Mouse (Mus musculus): ENCODE results near the gene Ugt2b5. TPM values are rescaled to one million over a fixed set of nuclear protein-coding genes. Genes with fewer than 3 reads are reported as not detected.
"Not testable (repeated sequence)": the region's sequence is repeated elsewhere in the genome, so short reads cannot be mapped to it uniquely, and the experiment has no call there.

The Ugt2b5 gene
- total RNA-seq (2021) = not detected
- long read RNA-seq, experiment 1 = 0 reads
- long read RNA-seq, experiment 2 = 0 reads

GRCm38 (mm10) chr5:87140196-87140595 is at the start of gene Ugt2b5:
Gene Ugt2b5 (minus strand): TSS chr5:87140318.
- not testable (repeated sequence) for DNase-seq (ENCODE audit: low spot score in 2 of 2)

DNA sequence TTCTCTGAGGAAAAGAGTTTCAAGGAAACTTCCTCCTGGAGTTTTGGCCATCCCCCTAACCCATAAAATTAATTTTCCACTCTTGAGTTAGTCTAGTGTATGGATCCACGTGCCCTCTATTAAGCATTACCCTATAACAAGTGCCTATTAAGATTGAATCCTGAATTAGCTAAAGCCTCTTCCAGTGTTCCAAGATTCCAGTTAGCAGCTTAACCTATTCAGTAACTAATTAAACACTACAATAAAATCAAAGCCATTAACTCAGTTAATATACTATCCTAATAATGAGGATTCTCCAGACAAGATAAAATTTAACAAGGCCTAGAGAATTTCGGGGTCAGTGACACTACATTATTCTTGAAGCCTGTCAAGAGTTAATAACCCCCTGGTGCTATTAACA is 35.7 kb upstream of the Ugt2b5 start:
- DNase-seq (ENCODE audit: low spot score in 2 of 2) = not testable (repeated sequence)

GRCm38 (mm10) chr5:87174671-87175070 is 34.6 kb upstream of the Ugt2b5 start:
- no peak for DNase-seq (ENCODE audit: low spot score in 2 of 2)

DNA sequence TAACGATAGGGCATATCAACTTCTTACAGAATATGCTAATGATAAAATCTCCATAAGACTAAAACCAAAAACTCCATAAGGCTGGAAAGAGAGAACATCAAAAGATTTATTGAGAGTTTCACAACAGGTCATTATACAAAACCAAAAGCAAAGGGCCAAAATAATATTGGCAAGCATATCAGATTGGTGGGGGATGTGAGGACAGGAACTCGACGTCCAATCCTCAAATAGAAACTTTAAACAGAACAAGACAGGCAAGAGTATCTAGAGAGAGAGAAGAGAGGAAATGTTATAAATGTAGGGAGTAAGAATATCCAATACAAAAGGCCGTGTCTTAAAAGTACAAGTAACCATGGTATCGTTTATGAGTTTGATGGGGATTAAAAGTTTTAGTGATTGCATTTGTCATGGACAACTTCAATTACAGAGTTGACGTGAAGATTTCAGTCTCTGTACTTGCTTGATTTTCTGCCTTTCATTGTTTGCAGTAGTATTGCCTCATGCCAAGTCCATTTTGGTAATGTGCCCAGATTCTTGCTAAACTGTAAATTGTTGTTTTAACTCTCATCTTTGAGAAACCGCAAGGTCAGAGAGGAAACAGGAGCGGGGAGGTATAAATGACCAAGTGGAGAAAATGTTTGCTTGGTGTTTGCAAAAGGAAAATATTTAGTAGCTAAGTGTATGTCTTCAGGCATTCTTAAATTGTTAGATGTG is 7.8 kb upstream of the Ugt2b5 start:
- no peak for DNase-seq (ENCODE audit: low spot score in 2 of 2)

DNA sequence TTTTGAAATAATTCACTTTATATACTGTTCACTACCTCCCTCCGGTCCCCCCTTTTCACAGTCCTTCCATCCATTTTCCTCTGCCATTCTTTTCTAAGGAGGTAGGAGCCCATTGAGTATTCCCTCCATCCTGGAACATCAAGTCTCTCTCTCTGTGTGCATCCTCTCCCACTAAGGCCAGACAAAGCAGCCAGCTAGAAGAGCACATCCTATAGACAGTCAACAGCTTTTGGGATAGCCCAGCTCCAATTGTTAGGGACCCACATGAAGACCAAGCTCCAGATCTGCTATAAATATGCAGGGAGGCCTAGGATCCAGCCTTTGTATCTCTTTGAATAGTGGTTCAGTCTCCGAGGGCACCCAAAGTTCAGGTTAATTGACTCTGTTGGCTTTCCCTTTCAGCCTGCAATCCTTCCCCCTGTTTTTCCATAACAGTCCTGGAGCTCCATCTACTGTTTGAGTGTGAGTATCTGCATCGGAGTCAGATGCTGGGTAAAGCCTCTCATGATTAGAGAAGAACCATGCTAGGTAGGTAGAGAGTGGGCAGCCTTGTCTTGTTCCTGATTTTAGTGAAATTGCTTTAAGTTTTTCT is 2.8 kb upstream of the Ugt2b5 start:
- DNase-seq (ENCODE audit: low spot score in 2 of 2) = peak; percentile 11 to 37

GRCm38 (mm10) chr5:87103697-87104096 is 36.4 kb downstream of the Ugt2b5 start:
- DNase-seq (ENCODE audit: low spot score in 2 of 2) = not testable (repeated sequence)

GRCm38 (mm10) chr5:87092346-87093027 is 47.6 kb downstream of the Ugt2b5 start, which contains the start of gene Ugt2b36:
Gene Ugt2b36 (minus strand): TSS chr5:87092555.
- no peak for DNase-seq (ENCODE audit: low spot score in 2 of 2)

DNA sequence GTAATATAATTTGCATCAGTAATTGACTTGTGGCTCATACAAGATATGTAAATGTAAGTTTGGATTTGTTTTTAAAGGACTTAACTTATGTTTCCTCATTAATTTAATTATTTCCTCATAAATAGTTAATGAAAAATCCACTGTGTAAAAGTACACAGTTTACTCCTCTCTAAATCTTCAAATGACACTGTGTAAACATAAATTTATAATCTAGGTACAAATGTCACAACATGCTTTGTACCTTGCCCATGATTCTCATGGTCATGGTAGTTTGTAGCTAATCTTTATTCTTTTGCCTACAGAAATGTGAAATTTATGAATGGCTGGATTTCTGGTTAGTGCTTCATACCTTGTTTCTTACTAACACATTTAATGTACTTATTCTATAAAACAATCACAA is 49.0 kb downstream of the Ugt2b5 start:
- no peak for DNase-seq (ENCODE audit: low spot score in 2 of 2)

GRCm38 (mm10) chr5:87089264-87089663 is 50.9 kb downstream of the Ugt2b5 start:
- no peak for DNase-seq (ENCODE audit: low spot score in 2 of 2)

DNA sequence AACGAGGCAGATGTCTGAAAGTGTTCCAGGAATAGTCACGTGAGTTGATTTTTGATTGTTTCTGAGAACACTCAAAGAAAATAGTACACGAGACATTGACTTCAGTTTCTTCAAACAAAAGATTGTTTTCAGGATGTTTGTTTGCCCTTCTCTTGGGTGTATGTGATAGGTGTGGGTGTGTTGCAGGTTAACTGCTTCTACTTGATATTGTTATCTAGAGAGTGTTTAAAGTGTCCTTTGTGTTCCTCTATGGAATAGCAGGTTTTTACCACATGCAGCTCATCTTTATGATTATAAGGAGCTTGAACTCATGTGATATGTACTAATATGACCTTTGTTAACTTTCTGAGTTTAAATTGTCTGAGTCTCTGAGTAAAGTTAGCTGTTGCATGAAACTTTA is 53.8 kb downstream of the Ugt2b5 start:
- DNase-seq (ENCODE audit: low spot score in 2 of 2) = no peak

Other genes with a start within 250 kb of the Ugt2b5 start
- not detected for gene Ugt2b34, start 233.4 kb downstream of the Ugt2b5 start, total RNA-seq (2021)
- gene Ugt2b1, start 213.8 kb downstream of the Ugt2b5 start, total RNA-seq (2021) = not detected
- not detected for gene Ugt2b35, start 139.5 kb downstream of the Ugt2b5 start, total RNA-seq (2021)
- not detected for gene Ugt2b36, start 47.8 kb downstream of the Ugt2b5 start, total RNA-seq (2021)
- not detected for gene Ugt2b37, start 114.5 kb upstream of the Ugt2b5 start, total RNA-seq (2021)
- gene Ugt2a3, start 196.9 kb upstream of the Ugt2b5 start, total RNA-seq (2021) = not detected